Mouse (Mus musculus) cerebellum, adult 11 months (tissue): ENCODE data around the gene Gtf2a1l.

Source experiments
- DNase-seq: peaks from one replicate; pipeline ENCODE4 v3.0.0; 2022

The Gtf2a1l gene

GRCm38 (mm10) chr17:88668452-88668851, at the start of gene Gtf2a1l:
Gene Gtf2a1l, plus strand, starts transcription at chr17:88668660.
- no peak for DNase-seq

GRCm38 (mm10) chr17:88620935-88621334, 47.5 kb upstream of the Gtf2a1l start:
- no peak for DNase-seq

- DNase-seq, result no peak
Measured at GRCm38 (mm10) chr17:88621374-88621773, 47.1 kb upstream of the Gtf2a1l start.

- DNase-seq, result no peak
Measured at GRCm38 (mm10) chr17:88622711-88623110, 45.7 kb upstream of the Gtf2a1l start.

- no peak for DNase-seq
Measured at GRCm38 (mm10) chr17:88624386-88624785, 44.1 kb upstream of the Gtf2a1l start.

GRCm38 (mm10) chr17:88625350-88625749, 43.1 kb upstream of the Gtf2a1l start:
- no peak for DNase-seq

GRCm38 (mm10) chr17:88625931-88626330, 42.5 kb upstream of the Gtf2a1l start:
- DNase-seq, result no peak

- no peak for DNase-seq
Measured at GRCm38 (mm10) chr17:88626347-88626811, 42.1 kb upstream of the Gtf2a1l start.

- DNase-seq, result no peak
Measured at GRCm38 (mm10) chr17:88627150-88627549, 41.3 kb upstream of the Gtf2a1l start.

GRCm38 (mm10) chr17:88628676-88629380, 39.6 kb upstream of the Gtf2a1l start:
- DNase-seq, result no peak

GRCm38 (mm10) chr17:88629381-88629759, 39.1 kb upstream of the Gtf2a1l start:
- no peak for DNase-seq

- no peak for DNase-seq
Measured at GRCm38 (mm10) chr17:88629931-88630553, 38.4 kb upstream of the Gtf2a1l start.

- DNase-seq, result no peak
Measured at GRCm38 (mm10) chr17:88630554-88630948, 37.9 kb upstream of the Gtf2a1l start.

GRCm38 (mm10) chr17:88632631-88633030, 35.8 kb upstream of the Gtf2a1l start:
- no peak for DNase-seq

- no peak for DNase-seq
Measured at GRCm38 (mm10) chr17:88636076-88636475, 32.4 kb upstream of the Gtf2a1l start.

- no peak for DNase-seq
Measured at GRCm38 (mm10) chr17:88636587-88636986, 31.9 kb upstream of the Gtf2a1l start.

- peak; percentile 42 for DNase-seq
Measured at GRCm38 (mm10) chr17:88641012-88641411, 27.4 kb upstream of the Gtf2a1l start.

GRCm38 (mm10) chr17:88641836-88642235, 26.6 kb upstream of the Gtf2a1l start:
- no peak for DNase-seq

- no peak for DNase-seq
Measured at GRCm38 (mm10) chr17:88644876-88645275, 23.6 kb upstream of the Gtf2a1l start.

- no peak for DNase-seq
Measured at GRCm38 (mm10) chr17:88645299-88645698, 23.2 kb upstream of the Gtf2a1l start.

- no peak for DNase-seq
Measured at GRCm38 (mm10) chr17:88647149-88647548, 21.3 kb upstream of the Gtf2a1l start.

GRCm38 (mm10) chr17:88652010-88652409, 16.4 kb upstream of the Gtf2a1l start:
- peak; percentile 45 for DNase-seq

GRCm38 (mm10) chr17:88652702-88653374, 15.6 kb upstream of the Gtf2a1l start:
- peak; percentile 74 for DNase-seq

- DNase-seq, result no peak
Measured at GRCm38 (mm10) chr17:88653375-88653769, 15.1 kb upstream of the Gtf2a1l start.
